Mouse (Mus musculus) heart, postnatal 0 days (tissue): ENCODE data around the gene Pax5.

Experiments
- CTCF ChIP-seq: IDR thresholded peaks from 2 replicates; pipeline ENCODE4 v1.5.1; 2016; ENCODE audit warnings: antibody characterized with exemption, control low read depth, low read depth
- EP300 ChIP-seq: IDR thresholded peaks from 2 replicates; pipeline ENCODE4 v1.6.1; 2016; ENCODE audit warnings: antibody characterized with exemption, low read depth

- TF ChIP-seq CTCF (no peak), EP300 (no peak)
Measured at GRCm38 (mm10) chr4:44593091-44593490, 117.2 kb downstream of the Pax5 start.
